Mouse (Mus musculus): Measurements from ENCODE around the gene Prkce.

Gene Prkce

GRCm38 (mm10) chr17:86302266-86302665, 134.7 kb downstream of the Prkce start:
- peak in 1 of 2 experiments; percentile 44 for DNase-seq (ENCODE audit: low spot score in 2 of 2)

- no peak for DNase-seq (ENCODE audit: low spot score in 2 of 2)
These were observed 135.3 kb downstream of the Prkce start for GRCm38 (mm10) chr17:86302861-86303331.

DNA sequence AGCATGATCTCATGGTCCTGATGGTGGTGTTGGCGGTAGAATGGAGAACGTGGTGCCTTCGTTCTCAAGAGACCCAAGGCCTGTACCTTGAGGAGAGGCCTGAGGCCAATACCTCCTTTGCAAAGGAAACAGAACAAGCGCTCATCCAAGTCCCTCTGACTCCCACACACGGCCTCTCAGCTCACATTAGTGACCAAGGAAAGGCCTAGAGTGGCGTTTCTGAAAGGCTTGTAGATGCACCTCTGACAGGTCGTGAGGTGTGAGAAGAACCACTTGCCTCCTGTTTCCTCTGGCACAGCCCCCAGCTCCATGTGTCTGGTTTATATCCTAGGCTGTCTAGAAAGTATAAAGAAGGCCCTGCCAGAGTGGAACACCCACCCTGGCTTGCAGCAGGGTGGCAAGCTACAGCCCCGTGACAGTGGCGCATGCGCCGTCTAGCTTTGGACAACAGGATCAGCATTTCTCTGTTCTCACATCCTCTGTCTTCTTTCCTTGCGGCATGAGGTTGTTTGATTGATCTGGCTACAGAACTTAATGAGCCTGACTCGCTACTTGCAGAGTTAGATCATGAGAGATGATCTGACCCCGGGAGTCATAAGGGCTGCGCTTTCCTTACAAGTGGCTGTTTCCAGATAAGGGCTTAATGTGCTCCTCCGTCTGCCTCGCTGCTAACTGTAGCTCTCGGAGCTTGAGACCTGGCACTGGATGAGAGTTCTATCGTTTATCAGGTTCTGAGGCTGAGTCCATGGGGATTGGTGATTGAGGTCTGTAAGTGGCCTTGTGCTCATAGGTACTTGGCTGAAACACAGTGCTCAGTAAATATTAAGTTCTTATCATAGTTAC, 136.0 kb downstream of the Prkce start:
- no peak for DNase-seq (ENCODE audit: low spot score in 2 of 2)

DNA sequence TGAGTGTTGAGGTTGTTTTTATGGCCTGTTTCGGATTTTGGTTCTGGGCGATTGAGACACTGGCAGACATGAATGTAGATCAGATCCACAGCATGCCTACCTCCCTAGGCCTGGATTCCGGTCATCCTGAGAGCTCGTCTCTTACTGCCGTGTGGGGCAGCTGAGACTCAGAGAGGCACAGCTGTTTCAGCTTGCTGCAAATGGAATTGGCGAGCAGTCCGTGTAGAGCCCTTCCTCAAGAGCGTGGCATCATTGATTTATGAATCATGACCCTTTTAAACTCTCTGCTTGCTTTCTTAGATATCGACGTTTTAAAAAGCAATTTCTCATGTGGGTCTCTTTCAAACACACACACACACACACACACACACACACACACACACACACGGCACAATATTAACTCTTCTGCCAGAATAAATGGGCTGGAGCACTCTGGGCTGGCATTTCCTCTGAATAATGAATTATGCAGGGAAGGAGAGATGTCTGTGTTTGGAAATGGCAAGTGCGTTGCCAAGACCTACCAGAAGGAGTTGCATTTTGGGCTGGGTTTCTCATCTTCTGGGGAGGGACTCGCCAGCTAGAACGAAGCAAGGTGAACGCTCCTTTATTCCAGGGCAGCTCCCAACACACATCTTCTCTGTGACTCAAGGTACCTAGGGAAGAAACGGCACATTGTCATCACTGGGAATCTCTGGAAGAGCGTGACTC, 137.5 kb downstream of the Prkce start:
- DNase-seq (ENCODE audit: low spot score in 2 of 2), result no peak

DNA sequence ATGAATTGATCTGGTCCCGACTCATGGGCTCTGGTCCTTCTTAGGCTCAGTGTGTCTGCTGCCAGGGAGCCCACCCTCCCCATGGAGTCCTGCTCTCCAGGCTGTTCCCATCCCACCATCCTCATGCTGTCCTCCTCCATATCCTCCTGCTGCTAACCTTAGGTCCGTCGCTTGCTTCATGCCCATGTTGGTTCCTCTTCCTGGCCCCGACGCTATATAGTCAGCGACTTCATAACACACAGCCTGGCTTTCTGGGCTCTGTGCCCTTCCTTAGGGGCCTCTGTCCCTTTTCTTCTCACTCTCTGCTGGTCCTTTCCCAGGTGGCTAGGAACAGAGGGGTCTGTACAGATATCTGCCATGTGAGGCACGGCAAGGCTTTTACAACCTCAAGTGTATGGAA, 138.6 kb downstream of the Prkce start:
- no peak for DNase-seq (ENCODE audit: low spot score in 2 of 2)

DNA sequence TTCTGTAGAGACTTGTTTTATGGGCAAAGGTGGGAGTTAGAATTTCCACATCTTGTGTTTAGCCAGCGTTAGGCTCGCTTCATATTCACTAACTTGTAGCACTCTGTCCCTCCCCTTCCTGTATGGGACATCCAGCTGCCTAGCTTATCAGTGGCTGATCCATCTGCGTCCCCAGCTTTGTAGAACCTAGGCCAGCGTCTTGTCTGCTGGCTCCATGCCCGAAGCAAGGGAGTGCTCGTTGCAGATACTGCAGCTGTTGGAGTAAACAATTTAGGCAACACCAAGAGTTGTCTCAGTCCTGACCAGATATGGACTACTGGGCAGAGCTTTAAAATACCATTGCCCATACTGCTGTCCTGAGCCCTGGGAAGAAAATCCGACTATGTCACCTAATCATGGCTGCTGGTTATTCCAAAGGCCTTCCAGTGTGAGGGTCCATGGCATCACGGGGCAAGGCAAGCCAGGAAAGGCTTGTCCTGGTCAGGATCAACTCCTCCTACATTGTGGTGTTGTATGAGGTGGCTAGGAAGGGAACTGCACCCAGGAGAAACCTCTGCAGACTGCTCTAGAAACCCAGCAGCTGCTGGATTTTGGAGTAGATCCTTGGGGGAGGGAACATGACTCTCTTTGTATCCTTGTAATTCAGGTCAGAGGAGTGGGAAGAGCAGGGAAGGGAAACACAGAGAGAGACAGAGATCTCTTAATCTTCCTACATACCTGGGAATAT, 146.0 kb downstream of the Prkce start:
- DNase-seq (ENCODE audit: low spot score in 2 of 2), result no peak

- DNase-seq (ENCODE audit: low spot score in 2 of 2), result no peak
These were observed 148.3 kb downstream of the Prkce start for GRCm38 (mm10) chr17:86315874-86316273.

DNA sequence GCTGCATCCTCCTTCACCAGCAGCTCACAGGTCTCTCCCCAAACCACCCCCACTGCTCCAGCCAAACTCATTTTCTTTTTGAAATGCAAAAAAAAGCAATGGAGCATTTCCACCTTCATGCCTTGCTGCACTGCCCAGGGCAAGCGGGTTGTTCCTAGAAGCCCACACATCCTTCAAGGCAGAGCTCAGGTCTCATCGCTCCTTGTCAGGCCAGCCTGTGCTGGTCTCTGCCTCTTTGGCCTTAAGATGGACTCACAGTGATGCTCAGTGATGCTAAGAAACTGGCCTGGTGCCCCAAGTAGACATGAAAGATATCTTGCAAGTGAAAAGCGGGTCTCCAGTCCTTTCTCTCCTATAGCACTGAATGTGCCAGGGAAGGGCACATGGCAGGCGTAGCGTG, 149.2 kb downstream of the Prkce start:
- DNase-seq (ENCODE audit: low spot score in 2 of 2), result no peak

DNA sequence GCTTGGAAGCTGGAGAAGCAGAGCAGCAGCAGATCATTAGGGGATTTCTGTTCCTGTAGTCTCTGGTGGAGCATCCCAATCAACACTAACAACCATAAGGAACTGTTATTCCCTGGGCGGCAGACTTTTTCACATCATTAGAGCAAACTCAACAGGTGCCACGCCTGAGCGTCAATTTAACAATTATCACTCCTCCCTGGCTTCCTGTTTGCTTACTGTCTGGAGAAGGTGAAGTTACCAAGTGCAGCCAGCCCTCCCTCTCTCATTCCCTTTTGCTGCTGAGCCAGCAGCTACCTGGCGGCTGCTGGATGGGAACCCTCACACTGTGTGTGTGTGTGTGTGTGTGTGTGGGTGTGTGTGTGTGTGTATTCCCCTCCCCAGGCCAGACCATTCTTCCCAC, 149.6 kb downstream of the Prkce start:
- no peak for DNase-seq (ENCODE audit: low spot score in 2 of 2)

GRCm38 (mm10) chr17:86319967-86320602, 152.5 kb downstream of the Prkce start:
- peak in 1 of 2 experiments; percentile 79 for DNase-seq (ENCODE audit: low spot score in 2 of 2)

DNA sequence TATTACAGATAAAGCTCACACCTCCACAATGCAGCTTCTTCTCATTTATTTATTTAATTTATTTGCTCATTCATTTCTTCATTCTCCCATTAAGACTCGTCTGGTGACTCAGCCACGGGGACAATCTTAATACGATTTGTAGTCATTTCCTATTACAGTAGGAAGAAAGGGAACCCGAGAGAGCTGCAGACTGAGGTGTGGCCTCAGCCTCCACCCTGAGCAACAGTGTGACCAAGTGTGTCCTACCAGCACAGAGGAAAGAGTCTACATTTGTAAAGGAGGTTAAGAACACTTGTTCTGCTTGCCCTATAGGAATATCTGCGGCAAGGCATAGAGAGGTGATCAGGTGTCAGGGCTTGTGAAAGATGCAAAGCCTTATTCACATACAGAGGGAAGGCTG, 155.3 kb downstream of the Prkce start:
- no peak for DNase-seq (ENCODE audit: low spot score in 2 of 2)

- no peak for DNase-seq (ENCODE audit: low spot score in 2 of 2)
These were observed 155.7 kb downstream of the Prkce start for GRCm38 (mm10) chr17:86323310-86323709.

GRCm38 (mm10) chr17:86323909-86324686, 156.5 kb downstream of the Prkce start:
- no peak for DNase-seq (ENCODE audit: low spot score in 2 of 2)

DNA sequence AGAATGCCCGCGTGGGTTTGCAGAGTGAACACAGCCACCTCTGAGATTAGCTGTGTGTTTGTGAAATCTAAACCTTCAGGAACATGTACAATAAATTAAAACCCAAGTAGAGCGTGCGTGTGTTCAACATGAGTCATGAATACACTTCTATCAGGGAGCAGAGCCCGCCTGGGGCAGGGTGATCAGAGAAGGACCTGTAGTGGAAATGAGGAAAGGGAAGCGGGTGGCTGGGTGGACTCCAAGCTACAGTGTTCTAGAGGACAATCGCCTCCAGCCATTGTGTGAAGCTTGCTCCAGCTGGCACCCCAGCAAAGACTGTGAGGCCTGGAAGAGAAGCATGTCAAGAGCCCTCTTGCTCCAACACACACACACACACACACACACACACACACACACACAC, 157.2 kb downstream of the Prkce start:
- no peak for DNase-seq (ENCODE audit: low spot score in 2 of 2)

DNA sequence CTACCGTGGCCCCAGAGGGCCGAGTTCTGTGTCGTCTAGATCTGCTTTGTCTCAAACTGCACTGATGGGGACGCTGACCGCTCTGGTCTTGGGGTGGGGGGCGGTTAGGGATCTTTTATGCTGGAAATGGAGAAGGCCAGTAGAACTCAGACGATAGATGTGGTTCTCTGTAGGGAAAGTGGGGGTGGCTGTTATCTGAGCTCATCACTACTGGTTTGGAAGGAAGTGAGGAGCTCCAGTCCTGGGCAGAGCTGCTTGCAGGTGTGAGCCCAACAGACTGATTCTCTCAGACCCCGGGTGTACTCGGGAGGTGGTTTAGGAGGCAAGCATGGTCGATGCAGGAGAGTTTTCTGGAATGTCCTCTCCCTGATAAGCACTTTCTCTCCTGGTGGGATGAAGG, 157.7 kb downstream of the Prkce start:
- DNase-seq (ENCODE audit: low spot score in 2 of 2), result no peak

- DNase-seq (ENCODE audit: low spot score in 2 of 2), result no peak
These were observed 160.4 kb downstream of the Prkce start for GRCm38 (mm10) chr17:86327958-86328357.

- no peak for DNase-seq (ENCODE audit: low spot score in 2 of 2)
These were observed 161.9 kb downstream of the Prkce start for GRCm38 (mm10) chr17:86329273-86330075.

- DNase-seq (ENCODE audit: low spot score in 2 of 2), result peak in 1 of 2 experiments; percentile 64
These were observed 162.7 kb downstream of the Prkce start for GRCm38 (mm10) chr17:86330076-86330955.

GRCm38 (mm10) chr17:86331835-86332234, 164.2 kb downstream of the Prkce start:
- DNase-seq (ENCODE audit: low spot score in 2 of 2), result no peak
